Mouse (Mus musculus) heart, embryonic 15.5 days (tissue): ENCODE measurements around the gene Abl2. TPM values are rescaled to one million over a fixed set of nuclear protein-coding genes. Genes with fewer than 3 reads are reported as not detected.
"Not testable (repeated sequence)": the region's sequence is repeated elsewhere in the genome, so short reads cannot be mapped to it uniquely, and the experiment has no call there.

ENCODE experiments used
- ATAC-seq: fragments of 200-750 bp; cut with Nextera tagmentation; replicated peaks from 2 replicates; pipeline ENCODE4 v1.8.0; 2017; ENCODE audit warnings: low read depth, moderate TSS enrichment; ENCODE audit not compliant: insufficient number of reproducible peaks, insufficient read depth, low FRiP score
- H3K27ac ChIP-seq: fragments of 300-500 bp; sonication (generic); 2 replicates; pipeline ENCODE4 v1.5.1; 2015; ENCODE audit warnings: mild to moderate bottlenecking, inconsistent platforms
- H3K27me3 ChIP-seq: fragments of 300-500 bp; sonication (generic); 2 replicates; pipeline ENCODE4 v1.6.1; 2015; ENCODE audit warnings: inconsistent platforms
- H3K36me3 ChIP-seq: fragments of 300-500 bp; sonication (generic); 2 replicates; pipeline ENCODE4 v1.6.1; 2015; ENCODE audit warnings: mild to moderate bottlenecking, inconsistent platforms
- H3K4me1 ChIP-seq: fragments of 300-500 bp; sonication (generic); replicated peaks from 2 replicates; pipeline ENCODE4 v1.6.1; 2015; ENCODE audit warnings: inconsistent platforms
- H3K4me2 ChIP-seq: fragments of 300-500 bp; sonication (generic); 2 replicates; pipeline ENCODE4 v1.6.1; 2015; ENCODE audit warnings: inconsistent platforms, mild to moderate bottlenecking, moderate library complexity
- H3K4me3 ChIP-seq: fragments of 300-500 bp; sonication (generic); 2 replicates; pipeline ENCODE4 v1.5.1; 2015; ENCODE audit warnings: mild to moderate bottlenecking, inconsistent platforms
- H3K9ac ChIP-seq: fragments of 300-500 bp; sonication (generic); 2 replicates; pipeline ENCODE4 v1.6.1; 2015; ENCODE audit warnings: mild to moderate bottlenecking, inconsistent platforms
- H3K9me3 ChIP-seq: fragments of 300-500 bp; sonication (generic); replicated peaks from 2 replicates; pipeline ENCODE4 v1.6.1; 2016; ENCODE audit warnings: inconsistent platforms
- WGBS: fragments of 180-500 bp; shearing (Covaris S2); methylation state at CpG from one replicate; pipeline ENCODE4 v1.1.7; 2015; ENCODE audit warnings: mixed read lengths; 5-methylcytosine and 5-hydroxymethylcytosine counted together
- polyA plus RNA-seq: library from polyadenylated mRNA; unstranded; fragments of >200 nt; fragmentation: Nextera tagmentation; extraction: Ambion mirVana; gene quantifications from 2 replicates; pipeline ENCODE4 v1.2.1, GENCODE M21; 2015

Gene Abl2
- 2.4 and 2.8 TPM in 2 replicates for polyA plus RNA-seq

DNA sequence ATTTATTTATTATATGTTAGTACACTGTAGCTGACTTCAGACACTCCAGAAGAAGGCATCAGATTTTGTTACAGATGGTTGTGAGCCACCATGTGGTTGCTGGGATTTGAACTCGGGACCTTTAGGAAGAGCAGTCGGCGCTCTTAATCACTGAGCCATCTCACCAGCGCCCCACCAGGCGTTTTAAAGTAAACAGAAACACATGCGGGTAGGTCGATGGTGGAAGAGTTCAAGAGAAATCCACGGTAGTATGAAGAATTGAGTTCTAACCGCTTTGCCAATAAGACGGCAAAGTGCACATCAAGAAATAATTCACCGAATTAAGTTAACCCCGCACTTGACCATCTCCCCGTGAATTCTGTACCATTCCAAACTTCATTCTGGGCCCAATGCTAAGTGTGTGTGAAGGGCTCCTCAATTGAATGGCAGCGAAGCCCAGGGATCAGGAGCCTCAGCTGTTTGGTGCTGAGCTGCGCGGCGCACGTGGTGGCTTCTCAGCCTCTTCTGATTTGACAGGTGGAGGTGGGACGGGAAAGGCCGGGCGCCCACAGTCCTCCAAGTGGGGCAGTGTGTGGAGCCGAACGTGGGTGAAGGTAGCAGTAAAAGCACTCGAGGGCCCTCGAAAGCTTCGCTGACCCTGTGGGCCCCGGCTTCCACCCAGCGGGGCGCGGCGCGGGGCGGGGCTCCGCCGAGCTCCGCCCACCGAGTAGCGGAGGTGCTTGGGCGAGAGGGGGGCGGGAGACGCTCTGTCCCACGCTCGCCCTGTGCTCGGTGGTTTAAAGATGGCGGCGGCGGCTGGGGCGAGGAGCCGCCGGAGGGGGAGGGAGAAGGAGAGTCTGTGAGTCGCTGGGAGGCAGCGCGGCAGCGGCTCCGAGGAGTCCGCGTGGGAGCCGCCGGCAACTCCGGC lies at the start of gene Abl2:
TSS of gene Abl2 (plus strand) at position 763 of the 907 bp plus-strand sequence.
- H3K4me2 ChIP-seq = peak within 1 kb of the TSS; percentile 87
- no peaks in the 10 kb centered on the region for H3K9me3 ChIP-seq
- no peaks in the 10 kb centered on the region for H3K27me3 ChIP-seq
- 10% methylated on average over 59 of the region's 60 CpGs for WGBS
- ATAC-seq = peak; percentile 97
- H3K36me3 ChIP-seq = no peaks in the 10 kb centered on the region
- peak within 1 kb of the TSS; percentile 78 for H3K4me3 ChIP-seq
- peak within 1 kb of the TSS; percentile 88 for H3K27ac ChIP-seq
- peaks cover 14% of the 10 kb centered on the region for H3K4me1 ChIP-seq
- H3K9ac ChIP-seq = peak within 1 kb of the TSS; percentile 94

DNA sequence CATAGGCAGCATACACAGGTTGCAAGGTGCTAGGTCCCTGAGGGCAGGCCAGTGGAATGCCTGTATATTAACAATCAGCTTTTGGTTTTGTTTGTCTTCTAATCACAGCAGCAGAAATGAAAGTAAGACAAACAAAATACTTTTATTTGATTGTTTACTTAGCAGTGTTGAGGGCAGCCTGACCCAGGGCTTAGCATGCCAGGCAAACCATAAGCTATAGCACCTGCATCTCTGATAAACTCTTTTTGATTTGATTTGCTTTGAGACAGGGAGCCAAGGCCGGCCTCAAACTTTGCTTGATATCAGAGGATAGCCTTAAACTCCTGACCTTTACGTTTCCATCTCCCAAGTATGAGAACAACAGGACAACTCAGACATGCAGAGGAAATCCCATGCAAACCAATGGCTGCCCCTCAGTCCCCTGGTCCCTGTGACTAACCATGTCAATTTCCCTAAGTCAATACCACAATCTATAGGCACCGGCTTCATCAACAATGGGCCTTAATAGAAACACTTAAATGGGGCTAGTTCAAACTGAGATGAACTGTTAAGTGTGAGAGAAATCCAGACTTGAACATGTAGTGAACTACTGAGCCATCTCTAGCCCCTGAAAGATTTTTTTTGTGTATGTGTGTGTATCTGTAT lies 38.3 kb upstream of the Abl2 start:
- H3K9me3 ChIP-seq = no peaks in the 10 kb centered on the region
- no peak for ATAC-seq
- H3K27me3 ChIP-seq = no peaks in the 10 kb centered on the region
- no peak overlapping the region for H3K4me2 ChIP-seq
- no peaks in the 10 kb centered on the region for H3K36me3 ChIP-seq
- no peak overlapping the region for H3K9ac ChIP-seq
- 72% methylated on average over 3 of the region's 3 CpGs for WGBS
- H3K4me1 ChIP-seq = no peaks in the 10 kb centered on the region
- H3K4me3 ChIP-seq = no peak overlapping the region
- H3K27ac ChIP-seq = no peak overlapping the region

DNA sequence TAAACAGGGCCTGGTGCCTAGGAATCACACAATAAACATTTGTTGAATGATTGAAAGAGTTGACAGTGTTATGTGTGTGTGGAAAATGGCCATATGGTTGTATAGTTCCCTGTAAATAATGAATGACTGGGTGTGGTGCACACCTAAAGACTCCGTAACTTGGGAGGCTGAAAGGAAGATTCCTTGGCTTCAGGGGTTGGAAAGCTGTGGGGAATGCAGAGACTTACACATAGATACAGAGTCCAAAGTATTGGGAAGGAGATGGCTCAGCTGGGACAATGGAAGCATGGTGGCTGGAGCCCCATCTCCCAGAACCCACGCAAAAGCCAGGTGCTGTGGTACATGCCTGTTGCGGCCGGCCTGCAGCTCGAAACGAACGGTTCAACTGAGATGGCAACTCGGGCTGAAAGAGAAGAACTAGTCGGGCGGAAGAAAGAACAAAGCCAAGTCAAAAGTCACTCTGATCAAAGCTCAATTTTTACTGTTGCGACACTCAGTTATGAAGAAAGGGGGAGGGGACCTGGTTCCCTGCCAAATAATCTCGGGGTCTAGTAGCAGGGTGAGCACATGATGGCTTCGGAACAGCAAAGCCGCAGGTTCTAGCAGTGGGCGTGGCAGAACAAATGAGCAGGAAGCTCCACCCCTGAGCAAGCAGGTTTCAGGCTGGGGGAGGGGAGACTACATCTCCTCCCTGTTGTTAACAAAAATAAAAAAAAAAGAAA lies 36.6 kb upstream of the Abl2 start:
- no peak for ATAC-seq
- Histone ChIP-seq H3K4me3 (no peak overlapping the region), H3K9ac (no peak overlapping the region), H3K4me2 (no peak overlapping the region), H3K27me3 (no peaks in the 10 kb centered on the region), H3K9me3 (no peaks in the 10 kb centered on the region), H3K36me3 (no peaks in the 10 kb centered on the region), H3K4me1 (no peaks in the 10 kb centered on the region), H3K27ac (no peak overlapping the region)
- WGBS = 64% methylated on average over 15 of the region's 15 CpGs

DNA sequence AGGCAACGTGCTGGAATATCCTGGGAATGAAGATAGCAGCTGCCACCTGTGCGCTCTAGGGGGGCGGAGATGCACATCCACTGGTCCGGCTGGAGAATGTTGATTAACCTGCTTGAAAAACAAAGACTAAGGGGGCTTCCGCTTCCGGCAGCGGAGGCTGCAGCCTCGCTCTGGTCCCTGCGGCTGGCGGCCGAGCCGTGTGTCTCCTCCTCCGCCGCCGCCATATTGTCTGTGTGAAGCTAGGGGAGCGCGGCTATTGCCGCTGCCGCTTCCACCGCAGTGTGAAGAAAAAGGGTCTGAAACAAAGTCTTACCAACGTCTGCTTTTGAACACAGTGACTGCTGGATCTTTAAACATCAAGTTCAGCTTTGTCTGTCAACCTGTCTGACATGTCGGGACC lies 34.7 kb upstream of the Abl2 start, which contains the start of gene Gm10031:
TSS of gene Gm10031 (plus strand) at position 171 of the 400 bp plus-strand sequence.
- H3K9me3 ChIP-seq, H3K4me1 ChIP-seq, H3K9ac ChIP-seq, H3K36me3 ChIP-seq, H3K27me3 ChIP-seq, H3K4me2 ChIP-seq, H3K27ac ChIP-seq, ATAC-seq, H3K4me3 ChIP-seq: not testable (repeated sequence)
- WGBS = 92% methylated on average over 22 of the region's 22 CpGs

DNA sequence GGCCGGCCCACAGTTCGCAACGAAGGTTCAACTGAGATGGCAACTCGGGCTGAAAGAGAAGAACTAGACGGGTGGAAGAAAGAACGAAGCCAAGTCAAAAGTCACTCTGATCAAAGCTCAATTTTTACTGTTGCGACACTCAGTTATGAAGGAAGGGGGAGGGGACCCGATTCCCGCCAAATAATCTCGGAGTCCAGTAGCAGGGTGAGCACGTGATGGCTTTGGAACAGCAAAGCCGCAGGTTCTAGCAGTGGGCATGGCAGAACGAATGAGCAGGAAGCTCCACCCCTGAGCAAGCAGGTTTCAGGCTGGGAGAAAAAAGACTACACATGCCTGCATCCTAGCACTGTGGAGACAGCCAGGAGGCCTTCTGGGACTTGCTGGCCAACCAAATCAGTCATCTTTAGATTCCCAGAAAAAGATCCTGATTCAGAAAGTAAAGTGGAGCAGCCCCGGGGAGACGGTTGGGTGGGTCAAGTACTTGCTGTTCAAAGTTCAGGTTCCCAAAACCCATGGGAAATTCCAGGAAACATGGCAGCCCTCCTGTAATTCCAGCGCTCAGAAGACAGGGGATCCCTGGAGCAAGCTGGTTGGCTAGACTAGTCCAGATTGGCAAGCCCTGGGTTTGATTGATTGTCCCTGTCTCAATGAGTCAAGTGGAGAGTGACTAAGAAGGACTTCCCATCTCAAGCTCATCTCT lies 26.0 kb upstream of the Abl2 start:
- H3K9ac ChIP-seq, H3K4me2 ChIP-seq, H3K27ac ChIP-seq, H3K36me3 ChIP-seq, H3K4me1 ChIP-seq, ATAC-seq, H3K27me3 ChIP-seq, H3K9me3 ChIP-seq, H3K4me3 ChIP-seq: not testable (repeated sequence)
- 79% methylated on average over 16 of the region's 16 CpGs for WGBS

DNA sequence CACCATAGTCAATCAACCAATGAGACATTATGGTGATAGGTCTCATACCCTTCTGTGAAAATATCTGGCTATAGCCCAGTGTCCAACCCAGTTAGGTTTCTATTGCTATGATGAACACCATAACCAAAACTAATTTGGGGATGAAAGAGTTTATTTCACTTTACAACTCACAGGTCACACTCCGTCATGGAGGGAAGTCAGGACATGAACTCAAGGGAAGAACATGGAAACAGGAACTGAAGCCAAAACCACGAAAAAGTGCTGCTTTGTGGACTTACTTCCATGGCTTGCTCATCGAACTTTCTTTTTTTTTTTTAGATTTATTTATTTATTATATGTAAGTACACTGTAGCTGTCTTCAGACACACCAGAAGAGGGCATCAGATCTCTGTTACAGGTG lies 25.1 kb upstream of the Abl2 start:
- WGBS = 73% methylated on average over 3 of the region's 3 CpGs
- H3K4me1 ChIP-seq = no peaks in the 10 kb centered on the region
- no peaks in the 10 kb centered on the region for H3K36me3 ChIP-seq
- no peak overlapping the region for H3K9ac ChIP-seq
- no peaks in the 10 kb centered on the region for H3K27me3 ChIP-seq
- no peak overlapping the region for H3K27ac ChIP-seq
- no peaks in the 10 kb centered on the region for H3K9me3 ChIP-seq
- no peak overlapping the region for H3K4me3 ChIP-seq
- no peak for ATAC-seq
- no peak overlapping the region for H3K4me2 ChIP-seq

DNA sequence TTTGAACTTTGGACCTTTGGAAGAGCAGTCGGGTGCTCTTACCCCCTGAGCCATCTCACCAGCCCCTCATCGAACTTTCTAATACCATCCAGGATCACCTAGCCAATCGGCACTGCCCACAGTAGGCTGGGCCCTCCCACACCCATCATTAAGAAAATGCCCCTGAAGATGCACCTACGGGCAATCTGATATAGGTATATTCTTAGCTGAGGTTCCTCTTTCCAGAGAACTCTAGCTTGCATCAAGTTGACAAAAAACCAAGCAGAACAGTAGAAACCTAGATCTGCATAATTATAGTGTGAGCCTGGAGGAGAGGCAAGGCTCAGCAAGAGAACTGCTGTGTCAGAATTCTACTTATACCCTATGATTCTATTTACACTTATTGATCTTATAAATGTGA lies 24.7 kb upstream of the Abl2 start:
- ATAC-seq = no peak
- no peaks in the 10 kb centered on the region for H3K36me3 ChIP-seq
- 82% methylated on average over 4 of the region's 4 CpGs for WGBS

DNA sequence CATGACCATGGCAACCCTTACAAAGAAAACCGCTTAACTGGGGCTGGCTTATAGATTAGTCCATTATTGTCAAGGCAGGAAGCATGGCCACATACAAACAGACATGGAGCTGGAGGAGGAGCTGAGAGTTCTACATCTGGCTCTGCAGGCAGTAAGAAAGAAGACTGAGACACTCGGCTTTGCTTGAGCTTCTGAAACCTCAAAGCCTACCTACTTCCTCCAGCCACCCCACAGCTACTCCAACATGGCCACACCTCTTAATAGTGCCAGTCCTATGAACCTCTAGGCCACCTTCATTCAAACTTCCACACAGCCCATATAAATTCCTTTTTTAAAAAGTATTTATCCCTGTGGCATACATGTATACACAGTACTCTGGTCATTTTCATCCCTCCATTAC lies 21.6 kb upstream of the Abl2 start:
- no peak overlapping the region for H3K4me2 ChIP-seq
- no peaks in the 10 kb centered on the region for H3K36me3 ChIP-seq
- no peak overlapping the region for H3K9ac ChIP-seq
- no peak for ATAC-seq
- WGBS = 67% methylated on average over 2 of the region's 2 CpGs
- H3K27ac ChIP-seq = no peak overlapping the region
- H3K9me3 ChIP-seq = no peaks in the 10 kb centered on the region
- no peaks in the 10 kb centered on the region for H3K4me1 ChIP-seq
- no peak overlapping the region for H3K4me3 ChIP-seq
- H3K27me3 ChIP-seq = no peaks in the 10 kb centered on the region

More for the DNA sequence above, 24.7 kb upstream of the Abl2 start:
- Histone ChIP-seq H3K4me3 (no peak overlapping the region), H3K4me1 (no peaks in the 10 kb centered on the region), H3K27me3 (no peaks in the 10 kb centered on the region), H3K9ac (no peak overlapping the region), H3K9me3 (no peaks in the 10 kb centered on the region), H3K4me2 (no peak overlapping the region), H3K27ac (no peak overlapping the region)

DNA sequence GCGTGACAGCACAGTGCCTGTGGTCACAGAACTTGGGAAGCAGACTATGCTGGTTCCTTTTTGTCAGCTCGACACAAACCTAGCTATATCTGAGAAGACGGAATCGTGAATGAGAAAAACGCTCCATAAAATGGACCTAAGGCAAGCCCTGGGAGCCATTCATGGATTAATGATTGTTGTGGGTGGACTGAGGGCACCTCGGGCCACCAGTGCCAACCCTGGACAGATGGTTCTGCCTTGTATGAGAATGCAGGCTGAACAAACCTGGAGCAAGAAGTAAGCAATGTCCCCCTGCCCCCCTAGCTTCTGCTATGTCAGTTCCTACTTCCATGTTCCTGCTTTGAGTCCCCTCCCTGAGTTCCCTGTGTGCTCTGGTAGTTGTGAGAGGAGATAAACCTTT lies 20.9 kb upstream of the Abl2 start:
- WGBS = 74% methylated on average over 6 of the region's 6 CpGs

DNA sequence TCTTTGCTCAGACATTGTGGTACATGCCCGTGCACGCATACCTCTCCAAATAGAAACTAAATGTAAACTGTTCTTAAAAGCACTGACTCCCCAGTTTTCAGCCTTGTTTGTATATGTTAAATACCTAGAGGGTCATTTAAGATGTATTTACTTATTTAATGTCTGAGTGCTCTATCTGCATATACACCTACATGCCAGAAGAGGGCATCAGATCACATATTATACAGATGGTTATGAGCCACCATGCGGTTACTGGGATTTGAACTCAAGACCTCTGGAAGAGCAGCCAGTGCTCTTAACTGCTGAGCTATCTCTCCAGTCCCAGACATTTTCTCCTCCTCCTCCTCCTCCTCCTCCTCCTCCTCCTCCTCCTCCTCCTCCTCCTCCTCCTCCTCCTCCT lies 20.2 kb upstream of the Abl2 start:
- Histone ChIP-seq H3K4me1 (no peaks in the 10 kb centered on the region), H3K9me3 (no peaks in the 10 kb centered on the region), H3K4me2 (no peak overlapping the region), H3K27ac (no peak overlapping the region), H3K27me3 (no peaks in the 10 kb centered on the region), H3K36me3 (no peaks in the 10 kb centered on the region), H3K9ac (no peak overlapping the region), H3K4me3 (no peak overlapping the region)
- no peak for ATAC-seq
- 81% methylated on average over 3 of the region's 3 CpGs for whole genome bisulfite sequencing

More for the DNA sequence above, 20.9 kb upstream of the Abl2 start:
- Histone ChIP-seq H3K4me1 (no peaks in the 10 kb centered on the region), H3K9ac (no peak overlapping the region), H3K36me3 (no peaks in the 10 kb centered on the region), H3K27ac (no peak overlapping the region), H3K27me3 (no peaks in the 10 kb centered on the region), H3K4me3 (no peak overlapping the region), H3K4me2 (no peak overlapping the region), H3K9me3 (no peaks in the 10 kb centered on the region)
- ATAC-seq = no peak
